Mouse (Mus musculus) testis, postnatal 14 days (tissue): ENCODE data around the gene Cyp2u1.

Source experiments
- DNase-seq: peaks from one replicate; pipeline ENCODE4 v3.0.0; 2021; ENCODE audit warnings: low spot score

Gene Cyp2u1

GRCm38 (mm10) chr3:131255399-131255981 lies 47.5 kb downstream of the Cyp2u1 start:
- no peak for DNase-seq

- no peak for DNase-seq
These were observed 48.0 kb downstream of the Cyp2u1 start for GRCm38 (mm10) chr3:131254991-131255390.

GRCm38 (mm10) chr3:131251601-131252000 lies 51.4 kb downstream of the Cyp2u1 start:
- DNase-seq, result no peak

GRCm38 (mm10) chr3:131250978-131251377 lies 52.0 kb downstream of the Cyp2u1 start:
- no peak for DNase-seq

- DNase-seq, result no peak
These were observed 52.7 kb downstream of the Cyp2u1 start for GRCm38 (mm10) chr3:131250283-131250682.

GRCm38 (mm10) chr3:131248444-131248843 lies 54.6 kb downstream of the Cyp2u1 start:
- no peak for DNase-seq

GRCm38 (mm10) chr3:131247851-131248250 lies 55.2 kb downstream of the Cyp2u1 start:
- no peak for DNase-seq

- DNase-seq, result no peak
These were observed 55.6 kb downstream of the Cyp2u1 start for GRCm38 (mm10) chr3:131247447-131247846.

- no peak for DNase-seq
These were observed 56.4 kb downstream of the Cyp2u1 start for GRCm38 (mm10) chr3:131246579-131247046.

GRCm38 (mm10) chr3:131245766-131246578 lies 57.1 kb downstream of the Cyp2u1 start:
- DNase-seq, result peak; percentile 62
